Mouse (Mus musculus) common myeloid progenitor, adult 5-6 weeks (primary cell): ENCODE measurements around the gene Slirp. TPM values are rescaled to one million over a fixed set of nuclear protein-coding genes. Genes with fewer than 3 reads are reported as not detected.

ENCODE experiments used
- ATAC-seq: replicated peaks from 2 replicates; pipeline ENCODE4 v1.8.0; 2016; ENCODE audit warnings: low read depth, mild to moderate bottlenecking, moderate TSS enrichment, inconsistent platforms; ENCODE audit not compliant: poor library complexity, severe bottlenecking
- total RNA-seq: library from RNA; stranded (forward); fragments of 200-1000, 187-1606 nt; gene quantifications from 2 replicates; pipeline ENCODE4 v1.2.3, GENCODE M21; 2017

Slirp gene
- total RNA-seq: 100.0 and 104 TPM in 2 replicates

DNA sequence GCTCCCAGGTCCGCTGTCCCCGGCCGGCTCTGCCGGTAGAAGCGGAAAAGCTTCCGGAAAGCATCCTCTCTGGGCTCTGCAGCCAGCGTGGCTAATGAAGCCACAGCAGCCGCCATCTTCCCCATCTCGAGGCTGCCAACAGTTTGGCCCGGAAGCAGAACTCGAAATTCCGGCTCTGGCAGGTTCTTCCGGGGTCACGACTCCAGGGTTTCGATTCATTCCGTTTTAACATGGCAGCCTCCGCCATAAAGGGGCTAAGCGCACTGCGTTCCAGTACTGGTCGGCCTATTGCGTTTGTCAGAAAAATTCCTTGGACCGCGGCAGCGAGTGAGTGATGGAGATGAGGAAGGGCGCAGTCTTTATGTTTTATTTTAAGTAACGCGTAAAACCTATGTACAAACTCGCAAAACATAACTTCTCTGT lies at the start of gene Slirp, which contains the start of gene Alkbh1:
Slirp (plus strand) TSS at position 197 of the 423 bp plus-strand sequence.
Alkbh1 (minus strand) TSS at position 318 of the 423 bp plus-strand sequence.
- ATAC-seq: peak; percentile 93

DNA sequence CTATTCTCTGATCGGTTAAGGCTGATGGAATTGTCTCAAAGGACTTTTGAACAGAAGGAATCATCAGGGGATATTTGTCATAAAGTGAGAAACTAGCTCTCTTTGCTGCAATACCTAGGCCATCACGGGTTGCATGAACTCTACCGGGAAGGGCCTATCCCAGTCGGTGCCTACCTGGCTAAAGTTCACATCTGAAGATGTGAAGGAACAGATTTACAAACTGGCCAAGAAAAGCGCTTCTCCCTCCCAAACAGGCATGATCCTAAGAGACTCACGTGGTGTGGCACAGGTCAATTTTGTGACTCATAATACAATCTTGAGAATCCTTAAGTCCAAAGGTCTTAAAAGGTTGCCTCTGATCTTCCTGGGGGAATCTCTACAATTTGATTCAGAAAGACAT lies 49.4 kb upstream of the Slirp start:
- no peak for ATAC-seq

GRCm38 (mm10) chr12:87397126-87397525 lies 46.6 kb upstream of the Slirp start:
- ATAC-seq: no peak

- no peak for ATAC-seq
These were observed 45.8 kb upstream of the Slirp start for GRCm38 (mm10) chr12:87397811-87398417.

GRCm38 (mm10) chr12:87399119-87399819 lies 44.4 kb upstream of the Slirp start:
- peak; percentile 58; the same call in 1 of the 2 replicates for ATAC-seq

- ATAC-seq: no peak
These were observed 41.8 kb upstream of the Slirp start for GRCm38 (mm10) chr12:87401883-87402282.

- no peak for ATAC-seq
These were observed 38.5 kb upstream of the Slirp start for GRCm38 (mm10) chr12:87405165-87405564.

DNA sequence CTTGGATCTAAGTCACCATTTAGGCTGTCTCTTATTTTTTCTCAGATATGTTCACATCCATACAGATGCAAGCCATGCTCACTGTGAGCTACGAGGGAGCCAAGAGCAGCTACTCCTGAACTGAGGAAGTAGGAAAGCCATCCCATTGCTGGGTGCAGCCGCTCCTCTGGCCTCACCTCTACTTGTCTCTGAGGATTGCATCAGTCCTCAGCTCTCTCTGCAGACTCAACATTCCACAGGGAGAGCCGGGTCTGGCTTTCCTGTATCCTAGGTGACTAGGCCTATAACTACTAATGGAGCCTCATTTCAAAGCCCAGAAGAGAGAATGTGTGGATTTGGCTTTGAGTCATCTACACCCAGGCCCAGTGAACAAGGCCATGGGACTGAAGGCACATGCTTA lies 38.0 kb upstream of the Slirp start:
- ATAC-seq: no peak

DNA sequence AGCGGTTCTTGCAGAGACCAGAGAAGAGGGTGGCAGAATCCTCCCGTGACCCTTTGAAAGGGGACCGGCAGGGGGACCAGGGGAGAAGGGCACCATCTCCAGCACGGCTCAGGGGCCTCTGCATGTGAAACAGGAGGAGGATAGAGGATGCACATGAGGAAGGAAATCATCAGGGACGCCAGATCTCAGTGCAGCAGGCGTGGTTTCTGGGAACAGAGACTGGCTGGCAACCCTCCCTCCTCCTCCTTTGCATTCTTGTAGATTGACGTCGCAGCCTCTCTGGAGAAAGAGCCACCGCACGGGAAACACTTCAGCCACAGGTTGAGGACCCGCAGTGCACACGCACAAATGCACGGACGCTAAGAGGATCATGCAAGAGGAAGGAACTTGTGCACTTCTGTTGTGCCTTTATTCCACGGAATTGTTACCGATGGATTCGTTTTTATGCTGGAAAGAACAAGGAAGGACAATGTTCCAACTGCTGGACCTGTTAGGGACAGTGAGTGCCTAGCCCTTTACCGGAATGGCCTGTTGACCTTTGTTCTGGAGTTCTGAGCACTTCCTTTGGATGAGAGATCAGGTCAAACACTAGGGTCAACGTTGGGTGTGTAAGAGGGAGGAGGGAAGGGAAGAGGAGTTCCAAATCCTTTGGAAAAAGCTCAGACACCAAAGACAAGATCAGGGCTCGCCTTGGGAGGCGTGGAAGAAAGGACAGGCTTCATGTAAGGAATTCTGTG lies 35.7 kb upstream of the Slirp start:
- peak; percentile 81 for ATAC-seq

- no peak for ATAC-seq
These were observed 34.6 kb upstream of the Slirp start for GRCm38 (mm10) chr12:87409123-87409522.

DNA sequence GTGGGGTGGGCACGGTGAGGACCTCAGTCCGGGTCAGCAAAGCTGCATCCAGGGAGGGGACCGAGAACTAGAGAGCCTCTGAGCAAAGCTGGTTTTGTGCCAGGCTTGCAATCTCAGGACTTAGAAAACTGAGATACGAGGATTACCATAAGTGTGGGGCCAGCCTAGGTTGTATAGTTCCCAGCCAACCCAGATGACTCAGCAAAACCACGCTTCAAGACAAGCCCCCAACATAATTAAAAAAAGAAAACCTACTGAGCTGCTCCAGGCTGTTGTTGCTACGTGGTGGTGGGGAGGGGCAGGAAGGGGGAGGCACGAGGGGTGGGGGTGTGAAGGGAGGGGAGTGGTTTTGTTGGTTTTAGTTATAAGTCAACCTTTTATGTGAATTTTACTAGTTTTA lies 32.7 kb upstream of the Slirp start:
- ATAC-seq: peak; percentile 22; the same call in 1 of the 2 replicates

DNA sequence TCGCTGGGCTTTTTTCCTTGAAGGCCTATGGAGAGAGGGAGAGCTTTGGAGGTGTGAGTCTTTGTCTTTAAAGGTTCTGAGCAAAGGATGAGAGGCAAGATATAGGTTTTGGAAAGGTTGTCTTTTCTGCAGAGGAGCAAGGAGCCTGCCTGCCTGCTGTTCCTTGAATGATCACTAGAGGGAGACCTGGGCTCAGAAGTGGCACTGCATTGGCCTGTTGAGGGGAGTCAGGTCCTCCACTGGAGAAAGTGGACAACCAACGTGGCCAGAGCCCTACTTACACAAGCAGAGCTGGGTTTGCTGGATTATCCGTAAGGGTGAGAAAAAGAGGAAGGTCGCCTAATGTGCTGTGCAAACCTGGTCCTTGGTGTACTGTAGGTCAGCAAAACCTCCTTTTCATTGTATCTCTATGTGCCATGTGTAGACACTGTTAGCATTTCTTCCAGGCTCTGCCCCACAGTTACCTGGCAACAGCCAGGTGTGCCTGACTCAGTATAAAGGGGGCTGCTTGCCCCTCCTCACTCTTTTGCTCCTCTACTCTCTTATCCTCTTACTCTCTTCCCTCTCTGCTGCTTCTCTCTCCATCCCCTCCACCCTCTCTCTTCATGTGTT lies 30.4 kb upstream of the Slirp start:
- peak; percentile 70 for ATAC-seq

DNA sequence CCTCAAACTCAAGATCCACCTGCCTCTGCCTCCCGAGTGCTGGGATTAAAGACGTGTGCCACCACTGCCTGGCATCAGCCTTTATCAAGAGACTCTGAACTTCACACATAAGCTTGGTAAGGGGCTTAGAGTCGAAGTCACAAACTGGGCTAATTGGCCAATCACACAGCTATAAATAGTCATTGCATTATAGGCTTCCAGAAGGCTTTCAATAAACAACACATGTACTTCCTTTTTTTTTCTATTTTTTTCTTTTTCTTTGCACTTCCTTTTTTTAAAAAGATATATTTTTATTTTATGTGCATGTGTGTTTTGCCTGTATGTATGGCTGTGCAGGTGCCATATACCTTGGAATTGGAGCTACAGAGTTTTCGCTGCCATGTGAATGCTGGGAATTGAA lies 28.3 kb upstream of the Slirp start:
- peak; percentile 43 for ATAC-seq

- ATAC-seq: peak; percentile 78
These were observed 27.0 kb upstream of the Slirp start for GRCm38 (mm10) chr12:87416690-87417089.

GRCm38 (mm10) chr12:87418921-87419320 lies 24.8 kb upstream of the Slirp start:
- ATAC-seq: no peak

- no peak for ATAC-seq
These were observed 23.7 kb upstream of the Slirp start for GRCm38 (mm10) chr12:87419974-87420485.

DNA sequence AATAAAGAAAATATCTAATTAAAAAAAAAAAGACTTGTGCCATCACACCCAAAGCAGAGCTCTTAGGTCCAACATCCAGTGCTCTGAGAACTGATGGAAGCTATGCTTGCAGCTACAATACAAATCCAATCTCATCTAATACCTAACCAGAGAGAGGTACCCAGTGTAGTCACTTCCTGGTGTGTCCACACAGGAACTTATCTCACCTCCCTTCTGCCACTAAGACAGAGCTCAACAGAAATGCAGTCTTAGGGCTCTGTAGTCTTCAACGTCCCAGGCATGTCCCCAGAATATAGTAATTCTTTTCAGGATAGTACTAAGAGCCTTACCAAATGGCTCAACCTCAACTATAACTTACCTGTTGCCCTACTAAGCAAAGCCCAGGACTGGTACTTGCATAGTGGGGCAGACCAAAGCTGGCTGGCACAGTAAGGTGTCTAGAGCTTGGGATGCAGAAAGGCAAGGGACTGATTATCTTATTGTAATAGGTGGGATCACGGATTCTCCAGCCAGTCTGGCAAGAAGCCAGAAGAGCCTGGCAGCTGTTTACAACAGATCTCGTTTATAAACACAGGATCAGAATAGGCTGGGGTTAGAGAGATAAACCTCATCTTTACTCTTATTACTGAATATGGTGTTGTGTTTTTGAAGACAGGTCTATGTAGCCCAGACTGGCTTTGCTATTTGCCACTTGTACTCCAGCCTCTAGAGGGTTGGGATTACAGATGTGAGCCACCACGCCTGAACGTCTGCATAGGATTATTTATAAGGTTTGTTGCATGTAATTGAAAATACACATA lies 21.8 kb upstream of the Slirp start:
- peak; percentile 37 for ATAC-seq

DNA sequence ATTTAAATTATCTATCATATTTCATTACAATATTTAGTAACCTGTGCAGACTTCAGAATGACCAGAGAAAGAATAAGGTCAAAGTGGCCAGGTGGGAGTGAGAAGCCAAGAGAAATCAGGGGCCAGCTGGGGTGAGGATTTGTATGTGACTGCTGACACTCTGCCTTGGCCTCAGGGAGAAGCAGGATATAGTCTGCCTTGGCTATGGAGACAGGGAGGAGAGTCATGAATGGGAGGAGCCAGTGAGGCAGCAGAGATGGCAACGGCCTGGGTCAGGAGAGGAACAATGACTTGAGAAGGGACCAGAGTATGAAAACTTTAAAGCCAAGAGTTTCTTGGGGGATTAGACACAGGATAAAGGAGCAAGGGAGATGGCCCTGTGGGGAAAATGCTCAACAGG lies 20.0 kb upstream of the Slirp start:
- ATAC-seq: no peak; the same call in 1 of the 2 replicates

GRCm38 (mm10) chr12:87424516-87424915 lies 19.2 kb upstream of the Slirp start:
- no peak for ATAC-seq
